Mouse (Mus musculus) myocyte (in vitro differentiated cells): ENCODE data around the gene Limch1.

ENCODE experiments used
- E2F4 ChIP-seq: IDR thresholded peaks from one replicate; pipeline ENCODE4 v1.6.1; 2011; ENCODE audit warnings: mild to moderate bottlenecking, control low read depth, moderate library complexity; ENCODE audit not compliant: insufficient read depth
- MAX ChIP-seq: IDR thresholded peaks from one replicate; pipeline ENCODE4 v1.6.1; 2011; ENCODE audit warnings: low read depth, mild to moderate bottlenecking, control low read depth
- MYOG ChIP-seq, 3 experiments: IDR thresholded peaks; one replicate each; pipeline ENCODE4 v1.6.1; 2011; ENCODE audit warnings: control low read depth in 2 of 3, low read depth in 2 of 3, mild to moderate bottlenecking in 2 of 3; ENCODE audit not compliant: insufficient read length in 2 of 3, control insufficient read depth in 1 of 3, insufficient read depth in 1 of 3
- POLR2A ChIP-seq: IDR thresholded peaks from one replicate; pipeline ENCODE4 v1.6.1; 2011; ENCODE audit warnings: low read depth, mild to moderate bottlenecking, control low read depth, moderate library complexity; ENCODE audit not compliant: insufficient read length
- POLR2AphosphoS2 ChIP-seq: IDR thresholded peaks from one replicate; pipeline ENCODE4 v1.6.1; 2011; ENCODE audit warnings: low read depth, control low read depth; ENCODE audit not compliant: insufficient read length
- REST ChIP-seq: IDR thresholded peaks from one replicate; pipeline ENCODE4 v1.6.1; 2011; ENCODE audit warnings: mild to moderate bottlenecking, control low read depth, moderate library complexity; ENCODE audit not compliant: insufficient read depth, insufficient read length
- SRF ChIP-seq: IDR thresholded peaks from one replicate; pipeline ENCODE4 v1.6.1; 2011; ENCODE audit warnings: low read depth; ENCODE audit not compliant: control insufficient read depth, insufficient read length
- TCF12 ChIP-seq: IDR thresholded peaks from one replicate; pipeline ENCODE4 v1.6.1; 2011; ENCODE audit warnings: mild to moderate bottlenecking, control low read depth; ENCODE audit not compliant: poor library complexity, insufficient read depth, severe bottlenecking
- USF1 ChIP-seq: IDR thresholded peaks from one replicate; pipeline ENCODE4 v1.6.1; 2011; ENCODE audit warnings: low read depth, mild to moderate bottlenecking, control low read depth, moderate library complexity

DNA sequence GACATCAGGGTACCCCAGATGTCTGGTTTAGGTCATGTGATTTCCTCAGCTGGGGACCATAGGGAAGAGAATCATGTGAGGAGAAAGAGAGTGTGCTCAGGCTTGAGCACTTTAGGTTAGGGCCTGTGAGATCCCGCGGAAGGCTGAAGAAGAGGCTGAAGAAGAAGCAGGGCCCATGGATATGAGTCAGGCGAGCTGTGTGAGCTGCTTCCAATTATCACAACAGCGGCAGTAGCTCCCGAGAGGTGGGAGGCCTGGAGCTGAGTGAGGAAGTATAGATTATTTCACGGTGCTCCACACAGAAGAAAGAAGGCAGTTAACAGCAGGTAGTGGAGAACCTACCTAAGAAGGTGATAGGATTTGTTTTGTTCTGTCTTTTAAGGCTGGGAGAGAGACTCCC, 18.5 kb downstream of the Limch1 start:
- TF ChIP-seq POLR2A: no peak
- TF ChIP-seq POLR2AphosphoS2: no peak
- no peak for TF ChIP-seq MAX
- no peak for TF ChIP-seq USF1
- no peak for TF ChIP-seq MYOG (IDR thresholded peaks at IDR 0.05; ENCODE audit: control insufficient read depth in 1 of 3, insufficient read depth in 1 of 3, insufficient read length in 2 of 3, low read depth in 2 of 3)
- TF ChIP-seq E2F4: no peak
- no peak for TF ChIP-seq REST
- no peak for TF ChIP-seq TCF12
- TF ChIP-seq SRF: no peak
